Mouse (Mus musculus): ENCODE measurements around the gene 2810408A11Rik. TPM values are rescaled to one million over a fixed set of nuclear protein-coding genes. Genes with fewer than 3 reads are reported as not detected.
"Not testable (repeated sequence)": the region's sequence is repeated elsewhere in the genome, so short reads cannot be mapped to it uniquely, and the experiment has no call there.

The 2810408A11Rik gene
- polyA plus RNA-seq, 1 experiment: not detected

DNA sequence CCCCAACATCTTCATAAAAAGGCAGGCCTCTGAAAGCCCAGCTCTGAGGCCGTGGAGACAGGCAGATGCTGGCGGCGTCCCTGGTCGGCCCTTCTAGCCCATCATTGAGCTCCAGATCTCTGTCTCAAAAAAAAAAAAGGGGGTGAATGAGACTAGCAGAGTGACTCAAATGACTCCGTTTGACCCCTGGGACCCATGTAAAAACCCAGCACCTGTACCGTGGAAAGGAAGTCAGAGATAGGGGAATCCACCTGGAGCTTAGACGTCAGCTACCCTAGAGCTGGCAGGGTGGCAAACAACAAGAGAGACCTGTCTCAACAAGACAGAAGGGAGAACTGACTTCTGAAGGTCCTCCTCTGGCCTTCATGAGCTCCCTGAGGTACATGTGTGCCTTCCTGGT, 29.0 kb downstream of the 2810408A11Rik start:
- Histone ChIP-seq H3K27ac (ENCODE audit: insufficient read depth, low read depth, low read length) (no peak overlapping the region), H3K4me3 (ENCODE audit: insufficient read depth, low read depth, low read length) (no peak overlapping the region), H3K4me1 (ENCODE audit: control insufficient read depth, insufficient read depth, low read length) (peaks cover 2% of the 10 kb centered on the region; the same call in 1 of the 2 replicates)
- TF ChIP-seq POLR2A (IDR thresholded peaks at IDR 0.05; ENCODE audit: insufficient read depth, low read depth, low read length) (no peak), CTCF (IDR thresholded peaks at IDR 0.05; ENCODE audit: insufficient read depth, low read depth, low read length) (no peak)
- 91% methylated on average over 7 of the region's 7 CpGs for WGBS

DNA sequence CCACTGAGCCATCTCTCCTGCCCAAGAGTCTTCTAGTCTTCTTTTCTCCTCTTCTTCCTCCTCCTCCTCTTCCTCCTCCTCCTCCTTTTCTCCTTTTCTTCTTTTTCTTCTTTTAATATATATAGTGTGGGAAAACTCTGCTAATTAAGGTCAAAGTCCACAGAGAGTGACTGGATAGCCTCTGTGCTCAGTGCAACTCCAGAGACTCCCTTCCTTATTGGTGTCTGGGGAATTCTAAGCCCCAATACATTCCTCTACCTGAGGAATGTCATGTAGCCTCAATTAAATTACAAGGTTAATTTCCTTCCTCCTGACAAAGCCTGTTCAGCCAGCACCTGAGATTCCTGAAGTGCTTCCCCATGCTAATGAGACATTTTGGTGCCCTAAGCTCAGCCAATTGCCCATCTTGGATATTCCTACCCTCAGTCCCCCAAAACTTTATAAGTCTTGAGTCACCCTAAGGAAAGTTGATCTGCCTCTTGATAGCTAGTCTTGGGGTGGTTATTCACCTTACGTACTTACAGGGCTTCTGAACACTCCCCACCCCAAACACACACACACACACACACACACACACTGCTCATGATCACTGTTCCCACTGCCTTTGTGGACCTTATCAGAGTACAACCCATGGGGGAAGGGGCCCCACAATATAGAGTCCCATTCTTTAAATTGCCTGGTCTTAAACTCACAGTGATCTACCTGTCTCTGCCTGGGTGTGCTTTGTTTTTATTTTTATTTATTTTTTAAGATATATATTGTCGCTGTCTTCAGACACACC, 30.3 kb downstream of the 2810408A11Rik start:
- Histone ChIP-seq H3K27ac (ENCODE audit: insufficient read depth, low read depth, low read length) (no peak overlapping the region), H3K4me1 (ENCODE audit: control insufficient read depth, insufficient read depth, low read length) (no peaks in the 10 kb centered on the region), H3K4me3 (ENCODE audit: insufficient read depth, low read depth, low read length) (no peak overlapping the region)
- WGBS: 95% methylated on average over 2 of the region's 2 CpGs
- TF ChIP-seq CTCF (IDR thresholded peaks at IDR 0.05; ENCODE audit: insufficient read depth, low read depth, low read length): no peak
- no peak for TF ChIP-seq POLR2A (IDR thresholded peaks at IDR 0.05; ENCODE audit: insufficient read depth, low read depth, low read length)

GRCm38 (mm10) chr11:69867335-69867734, 33.5 kb downstream of the 2810408A11Rik start:
- TF ChIP-seq POLR2A (IDR thresholded peaks at IDR 0.05; ENCODE audit: insufficient read depth, low read depth, low read length): no peak
- TF ChIP-seq CTCF (IDR thresholded peaks at IDR 0.05; ENCODE audit: insufficient read depth, low read depth, low read length): no peak
- no peak overlapping the region for H3K27ac ChIP-seq (ENCODE audit: insufficient read depth, low read depth, low read length)
- H3K4me1 ChIP-seq (ENCODE audit: control insufficient read depth, insufficient read depth, low read length): no peaks in the 10 kb centered on the region
- H3K4me3 ChIP-seq (ENCODE audit: insufficient read depth, low read depth, low read length): no peak overlapping the region
- 72% methylated on average over 9 of the region's 9 CpGs for WGBS

GRCm38 (mm10) chr11:69865561-69865960, 35.2 kb downstream of the 2810408A11Rik start:
- Histone ChIP-seq H3K4me3 (ENCODE audit: insufficient read depth, low read depth, low read length) (no peak overlapping the region), H3K4me1 (ENCODE audit: control insufficient read depth, insufficient read depth, low read length) (no peaks in the 10 kb centered on the region)
- no peak for TF ChIP-seq POLR2A (IDR thresholded peaks at IDR 0.05; ENCODE audit: insufficient read depth, low read depth, low read length)
- TF ChIP-seq CTCF (IDR thresholded peaks at IDR 0.05; ENCODE audit: insufficient read depth, low read depth, low read length): no peak

GRCm38 (mm10) chr11:69864138-69864860, 36.5 kb downstream of the 2810408A11Rik start:
- Histone ChIP-seq H3K4me3 (ENCODE audit: insufficient read depth, low read depth, low read length) (no peak overlapping the region), H3K4me1 (ENCODE audit: control insufficient read depth, insufficient read depth, low read length) (no peaks in the 10 kb centered on the region), H3K27ac (ENCODE audit: insufficient read depth, low read depth, low read length) (no peak overlapping the region)
- TF ChIP-seq POLR2A (IDR thresholded peaks at IDR 0.05; ENCODE audit: insufficient read depth, low read depth, low read length) (no peak), CTCF (IDR thresholded peaks at IDR 0.05; ENCODE audit: insufficient read depth, low read depth, low read length) (no peak)
- 31% methylated on average over 8 of the region's 8 CpGs for WGBS

More at GRCm38 (mm10) chr11:69865561-69865960, 35.2 kb downstream of the 2810408A11Rik start:
- no peak overlapping the region for H3K27ac ChIP-seq (ENCODE audit: insufficient read depth, low read depth, low read length)
- 81% methylated on average over 9 of the region's 9 CpGs for WGBS

- 84% methylated on average over 3 of the region's 3 CpGs for WGBS
- H3K4me3 ChIP-seq (ENCODE audit: insufficient read depth, low read depth, low read length); H3K27ac ChIP-seq (ENCODE audit: insufficient read depth, low read depth, low read length); H3K4me1 ChIP-seq (ENCODE audit: control insufficient read depth, insufficient read depth, low read length): not testable (repeated sequence)
Observed at GRCm38 (mm10) chr11:69863729-69864128, 37.1 kb downstream of the 2810408A11Rik start.

- Histone ChIP-seq H3K27ac (ENCODE audit: insufficient read depth, low read depth, low read length) (no peak within 1 kb of the TSS), H3K4me1 (ENCODE audit: control insufficient read depth, insufficient read depth, low read length) (no peaks in the 10 kb centered on the region; the same call in 1 of the 2 replicates), H3K4me3 (ENCODE audit: insufficient read depth, low read depth, low read length) (no peak within 1 kb of the TSS)
- no peak for TF ChIP-seq POLR2A (IDR thresholded peaks at IDR 0.05; ENCODE audit: insufficient read depth, low read depth, low read length)
- no peak for TF ChIP-seq CTCF (IDR thresholded peaks at IDR 0.05; ENCODE audit: insufficient read depth, low read depth, low read length)
- WGBS: 36% methylated on average over 30 of the region's 30 CpGs
Observed at GRCm38 (mm10) chr11:69858113-69858998, 42.4 kb downstream of the 2810408A11Rik start, which contains the start of gene Tnk1. Tnk1 (minus strand) TSS chr11:69858730.

- 18% methylated on average over 16 of the region's 16 CpGs for WGBS
- TF ChIP-seq POLR2A (IDR thresholded peaks at IDR 0.05; ENCODE audit: insufficient read depth, low read depth, low read length): no peak
- no peak for TF ChIP-seq CTCF (IDR thresholded peaks at IDR 0.05; ENCODE audit: insufficient read depth, low read depth, low read length)
Observed at GRCm38 (mm10) chr11:69855347-69855746, 45.4 kb downstream of the 2810408A11Rik start.

More at GRCm38 (mm10) chr11:69855347-69855746, 45.4 kb downstream of the 2810408A11Rik start:
- H3K4me1 ChIP-seq (ENCODE audit: control insufficient read depth, insufficient read depth, low read length): no peaks in the 10 kb centered on the region; the same call in 1 of the 2 replicates
- H3K4me3 ChIP-seq (ENCODE audit: insufficient read depth, low read depth, low read length): no peak overlapping the region
- no peak overlapping the region for H3K27ac ChIP-seq (ENCODE audit: insufficient read depth, low read depth, low read length)

Data from olfactory bulb, adult 2 months (tissue).